10 mouse cellular contexts compared by ENCODE assay signal in the genomic region with DNA sequence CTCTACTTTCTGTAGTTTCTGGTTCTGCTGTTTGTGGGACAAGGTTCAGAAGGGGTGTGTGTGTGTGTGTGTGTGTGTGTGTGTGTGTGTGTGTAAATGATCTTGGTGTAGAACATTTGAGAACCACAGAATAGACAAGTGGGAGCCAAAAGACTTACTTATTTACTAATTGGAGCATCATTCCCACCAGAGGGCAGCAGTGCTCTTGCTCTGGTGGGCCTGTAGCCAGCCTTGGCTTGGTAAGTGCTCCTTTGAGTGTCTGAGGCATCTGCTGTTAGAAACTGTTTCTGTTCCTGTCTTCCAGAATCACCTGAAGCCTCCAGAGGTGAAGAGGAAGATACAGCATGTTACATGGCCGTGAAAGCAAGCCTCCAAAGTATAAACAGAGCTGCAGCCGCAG. TPM values are rescaled to one million over a fixed set of nuclear protein-coding genes. Genes with fewer than 3 reads are reported as not detected.
DNase-seq lines count a peak whose midpoint lies in the region; ATAC-seq lines count a peak whose summit lies in the region.
"Had no signal": no experiment of that assay in that cellular context is flagged by ENCODE, and none has a peak within 500 bp of the region (broad histone marks: within the 10 kb centered on the region; RNA-seq: fewer than 3 reads in every experiment).

No protein-coding gene starts in this region.

- H3K4me2 ChIP-seq in limb, embryonic 11.5 days (ENCODE audit: low read depth, severe bottlenecking): no peak overlapping the region
- no peak overlapping the region for H3K4me2 ChIP-seq in hindbrain, embryonic 14.5 days (replicated peaks)
- H3K4me2 ChIP-seq: embryonic facial prominence, embryonic 13.5 days had no signal

- no peaks in the 10 kb centered on the region for H3K4me1 ChIP-seq in limb, embryonic 11.5 days (ENCODE audit: control insufficient read depth, insufficient read depth, low read length)
- no peaks in the 10 kb centered on the region for H3K4me1 ChIP-seq in limb, embryonic 10.5 days
- H3K4me1 ChIP-seq in hindbrain, embryonic 14.5 days (replicated peaks; ENCODE audit: control insufficient read depth, insufficient read depth, low read length): no peaks in the 10 kb centered on the region
- H3K4me1 ChIP-seq: embryonic facial prominence, embryonic 13.5 days had no signal

- H3K4me3 ChIP-seq in limb, embryonic 11.5 days (ENCODE audit: low read depth, low read length): no peak overlapping the region
- no peak overlapping the region for H3K4me3 ChIP-seq in limb, embryonic 10.5 days
- no peak overlapping the region for H3K4me3 ChIP-seq in hindbrain, embryonic 14.5 days (replicated peaks; ENCODE audit: low read length)
- H3K4me3 ChIP-seq: embryonic facial prominence, embryonic 13.5 days had no signal

- peak; percentile 51 for DNase-seq in limb, embryonic 11.5 days (ENCODE audit: low spot score)
- no peak for DNase-seq in limb, embryonic 10.5 days (ENCODE audit: low spot score)
- peak; percentile 62 for DNase-seq in R1 (ENCODE audit: low read depth, low spot score)
- peak; percentile 67 to 73 for DNase-seq in cerebellum, postnatal 36 days
- DNase-seq in hindbrain, embryonic 14.5 days (ENCODE audit: low spot score): peak; percentile 72
- DNase-seq in left cerebral cortex, postnatal 4 days: peak; percentile 66

- no peak for ATAC-seq in limb, embryonic 11.5 days (ENCODE audit: insufficient number of reproducible peaks, low FRiP score, low TSS enrichment, low read depth)
- ATAC-seq in hindbrain, embryonic 14.5 days (ENCODE audit: low FRiP score): no peak
- ATAC-seq in neutrophil, adult 5-6 weeks (ENCODE audit: extremely low read depth, insufficient number of reproducible peaks, low FRiP score, poor library complexity, severe bottlenecking): 0 out of 2 replicates have a peak, but pooled peaks have one; percentile 19
- no peak for ATAC-seq in monocyte, adult 5-6 weeks (replicated peaks; ENCODE audit: insufficient number of reproducible peaks, low FRiP score, low TSS enrichment, poor library complexity, severe bottlenecking)

- H3K27ac ChIP-seq in limb, embryonic 11.5 days (replicated peaks; ENCODE audit: low read depth, low read length): no peak overlapping the region
- no peak overlapping the region for H3K27ac ChIP-seq in limb, embryonic 10.5 days
- H3K27ac ChIP-seq in hindbrain, embryonic 14.5 days: no peak overlapping the region
- H3K27ac ChIP-seq: embryonic facial prominence, embryonic 13.5 days; macrophage had no signal

- WGBS in limb, embryonic 11.5 days: 90% methylated on average over 2 of the region's 2 CpGs
- 86% methylated on average over 2 of the region's 2 CpGs for WGBS in limb, embryonic 10.5 days
- 98% methylated on average over 2 of the region's 2 CpGs for WGBS in hindbrain, embryonic 14.5 days

- no peak overlapping the region for H3K9ac ChIP-seq in limb, embryonic 11.5 days (ENCODE audit: low read length)
- H3K9ac ChIP-seq in hindbrain, embryonic 14.5 days: no peak overlapping the region
- H3K9ac ChIP-seq: embryonic facial prominence, embryonic 13.5 days had no signal

- H3K27me3 ChIP-seq in limb, embryonic 11.5 days (ENCODE audit: control insufficient read depth, insufficient read depth, low read length): no peaks in the 10 kb centered on the region
- no peaks in the 10 kb centered on the region for H3K27me3 ChIP-seq in limb, embryonic 10.5 days (ENCODE audit: low read depth, poor library complexity, severe bottlenecking)
- H3K27me3 ChIP-seq in hindbrain, embryonic 14.5 days (ENCODE audit: control insufficient read depth, insufficient read depth, low read length): no peaks in the 10 kb centered on the region
- H3K27me3 ChIP-seq: embryonic facial prominence, embryonic 13.5 days had no signal

- no peaks in the 10 kb centered on the region for H3K9me3 ChIP-seq in limb, embryonic 11.5 days (ENCODE audit: control insufficient read depth, low read length)
- no peaks in the 10 kb centered on the region for H3K9me3 ChIP-seq in limb, embryonic 10.5 days (replicated peaks)
- H3K9me3 ChIP-seq in hindbrain, embryonic 14.5 days (ENCODE audit: control insufficient read depth, low read length): no peaks in the 10 kb centered on the region
- H3K9me3 ChIP-seq: embryonic facial prominence, embryonic 13.5 days had no signal

- intact Hi-C loops in left cerebral cortex, postnatal 4 days (cut with DNase I): no loop called here

- peaks cover 10% of the 10 kb centered on the region; the same call in 1 of the 2 replicates for H3K36me3 ChIP-seq in limb, embryonic 11.5 days (ENCODE audit: control insufficient read depth, insufficient read depth, low read length)
- H3K36me3 ChIP-seq in limb, embryonic 10.5 days: peaks cover 94% of the 10 kb centered on the region
- peaks cover 78% of the 10 kb centered on the region for H3K36me3 ChIP-seq in hindbrain, embryonic 14.5 days (replicated peaks; ENCODE audit: control insufficient read depth, insufficient read depth)

RNA-seq across cellular contexts. Expression of gene AI597479, which starts 14.4 kb away (rescaled TPM):
- polyA plus RNA-seq in limb, embryonic 11.5 days (2014; fragmentation: Nextera tagmentation; extraction: Ambion mirVana): 37.5 and 42.8 TPM in 2 replicates
- polyA plus RNA-seq in limb, embryonic 10.5 days (2016; fragmentation: Nextera tagmentation; extraction: Ambion mirVana): 33.6 and 40.8 TPM in 2 replicates
- polyA plus RNA-seq in hindbrain, embryonic 14.5 days (2014; fragmentation: Nextera tagmentation; extraction: Ambion mirVana): 48.3 and 50.3 TPM in 2 replicates
- 10 to 100 TPM; 24.6 to 26.6 TPM for total RNA-seq in left cerebral cortex, postnatal 4 days (2021)
- 12.5 and 14.3 TPM in 2 replicates for total RNA-seq in neutrophil, adult 5-6 weeks (2017)
- total RNA-seq in monocyte, adult 5-6 weeks (2017): 10.1 to 14.1 TPM (median 11.9 TPM) in 3 replicates

RNA-seq across cellular contexts. Expression of gene Tgfbrap1, which starts 14.4 kb away (rescaled TPM):
- polyA plus RNA-seq in limb, embryonic 11.5 days (2014; fragmentation: Nextera tagmentation; extraction: Ambion mirVana): 10.5 and 13.6 TPM in 2 replicates
- 9.5 and 12.0 TPM in 2 replicates for polyA plus RNA-seq in limb, embryonic 10.5 days (2016; fragmentation: Nextera tagmentation; extraction: Ambion mirVana)
- 19.5 and 20.9 TPM in 2 replicates for polyA plus RNA-seq in hindbrain, embryonic 14.5 days (2014; fragmentation: Nextera tagmentation; extraction: Ambion mirVana)
- 10 to 100 TPM; 42.6 to 44.5 TPM for total RNA-seq in left cerebral cortex, postnatal 4 days (2021)
- total RNA-seq in neutrophil, adult 5-6 weeks (2017): 18.5 and 19.8 TPM in 2 replicates
- total RNA-seq in monocyte, adult 5-6 weeks (2017): 15.7 to 28.4 TPM (median 25.9 TPM) in 3 replicates
